Mouse (Mus musculus) brain, embryonic 14.5 days (tissue): ENCODE measurements around the gene Ttc41.

Experiments used
- CTCF ChIP-seq: fragments of 200-500 bp; IDR thresholded peaks from 2 replicates; pipeline ENCODE4 v1.5.1; 2012; ENCODE audit warnings: inconsistent platforms, mild to moderate bottlenecking, moderate library complexity, borderline replicate concordance; ENCODE audit not compliant: insufficient read depth, insufficient read length; ENCODE audit errors: extremely low read depth
- POLR2A ChIP-seq: fragments of 200-500 bp; IDR thresholded peaks from 2 replicates; pipeline ENCODE4 v1.6.1; 2012; ENCODE audit warnings: mild to moderate bottlenecking, inconsistent platforms, borderline replicate concordance; ENCODE audit not compliant: poor library complexity, insufficient read depth, insufficient read length, severe bottlenecking; ENCODE audit errors: extremely low read depth

DNA sequence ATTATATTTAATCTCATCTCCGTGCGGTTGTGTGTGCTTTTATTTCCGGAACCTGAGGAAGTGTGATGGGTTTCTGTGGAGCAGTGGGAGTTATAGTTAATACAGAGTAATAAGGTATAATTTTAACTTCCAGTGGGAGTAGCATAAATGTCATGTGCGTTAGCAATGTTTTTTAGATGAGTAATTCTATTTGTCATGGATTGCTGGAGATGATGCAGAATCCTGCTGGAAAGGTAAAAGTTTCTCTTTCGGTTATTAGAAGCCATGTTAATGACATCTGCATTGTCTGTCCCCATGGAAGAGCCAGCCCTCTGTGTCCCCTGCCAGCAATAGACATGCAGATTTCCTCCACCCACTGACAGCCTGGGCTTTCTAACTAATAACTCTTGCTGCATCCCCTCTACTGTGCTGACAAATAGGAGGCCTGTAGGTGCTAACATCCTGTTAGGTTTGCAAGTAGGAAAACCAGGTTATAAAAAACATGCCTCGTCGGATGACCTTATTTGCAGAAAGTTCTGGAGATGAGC lies 83.6 kb downstream of the Ttc41 start:
- TF ChIP-seq POLR2A: no peak
- TF ChIP-seq CTCF: no peak
